Mouse (Mus musculus) myocyte (in vitro differentiated cells): ENCODE data around the gene Sypl. TPM values are rescaled to one million over a fixed set of nuclear protein-coding genes. Genes with fewer than 3 reads are reported as not detected.

Source experiments
- H3K27me3 ChIP-seq: one replicate; pipeline ENCODE4 v1.6.1; 2011; ENCODE audit not compliant: control insufficient read depth, insufficient read depth, insufficient read length
- H3K36me3 ChIP-seq: one replicate; pipeline ENCODE4 v1.6.1; 2011; ENCODE audit not compliant: control insufficient read depth, insufficient read depth
- H3K4me2 ChIP-seq: one replicate; pipeline ENCODE4 v1.6.1; 2011; ENCODE audit warnings: low read depth, control low read depth
- H3K4me3 ChIP-seq: one replicate; pipeline ENCODE4 v1.5.1; 2011; ENCODE audit warnings: mild to moderate bottlenecking, control low read depth, moderate library complexity
- H3K79me2 ChIP-seq: one replicate; pipeline ENCODE4 v1.6.1; 2011; ENCODE audit not compliant: control insufficient read depth, insufficient read depth
- H3ac ChIP-seq: one replicate; pipeline ENCODE4 v1.6.1; 2011; ENCODE audit not compliant: control insufficient read depth, insufficient read length
- CEBPB ChIP-seq: IDR thresholded peaks from 2 replicates; pipeline ENCODE4 v1.6.1; 2011; ENCODE audit warnings: mild to moderate bottlenecking, moderate library complexity; ENCODE audit not compliant: poor library complexity, insufficient read depth, severe bottlenecking
- E2F4 ChIP-seq: IDR thresholded peaks from one replicate; pipeline ENCODE4 v1.6.1; 2011; ENCODE audit warnings: mild to moderate bottlenecking, control low read depth, moderate library complexity; ENCODE audit not compliant: insufficient read depth
- MAX ChIP-seq: IDR thresholded peaks from one replicate; pipeline ENCODE4 v1.6.1; 2011; ENCODE audit warnings: low read depth, mild to moderate bottlenecking, control low read depth
- MYOD1 ChIP-seq, 3 experiments: IDR thresholded peaks; one replicate each; pipeline ENCODE4 v1.6.1; 2011; ENCODE audit warnings: control low read depth in 2 of 3, low read depth in 2 of 3, mild to moderate bottlenecking in 2 of 3, moderate library complexity in 1 of 3; ENCODE audit not compliant: insufficient read length in 2 of 3, control insufficient read depth in 1 of 3
- MYOG ChIP-seq, 3 experiments: IDR thresholded peaks; one replicate each; pipeline ENCODE4 v1.6.1; 2011; ENCODE audit warnings: control low read depth in 2 of 3, low read depth in 2 of 3, mild to moderate bottlenecking in 2 of 3; ENCODE audit not compliant: insufficient read length in 2 of 3, control insufficient read depth in 1 of 3, insufficient read depth in 1 of 3
- POLR2A ChIP-seq: IDR thresholded peaks from one replicate; pipeline ENCODE4 v1.6.1; 2011; ENCODE audit warnings: low read depth, mild to moderate bottlenecking, control low read depth, moderate library complexity; ENCODE audit not compliant: insufficient read length
- POLR2AphosphoS2 ChIP-seq: IDR thresholded peaks from one replicate; pipeline ENCODE4 v1.6.1; 2011; ENCODE audit warnings: low read depth, control low read depth; ENCODE audit not compliant: insufficient read length
- REST ChIP-seq: IDR thresholded peaks from one replicate; pipeline ENCODE4 v1.6.1; 2011; ENCODE audit warnings: mild to moderate bottlenecking, control low read depth, moderate library complexity; ENCODE audit not compliant: insufficient read depth, insufficient read length
- SRF ChIP-seq: IDR thresholded peaks from one replicate; pipeline ENCODE4 v1.6.1; 2011; ENCODE audit warnings: low read depth; ENCODE audit not compliant: control insufficient read depth, insufficient read length
- TCF12 ChIP-seq: IDR thresholded peaks from one replicate; pipeline ENCODE4 v1.6.1; 2011; ENCODE audit warnings: mild to moderate bottlenecking, control low read depth; ENCODE audit not compliant: poor library complexity, insufficient read depth, severe bottlenecking
- TCF3 ChIP-seq: IDR thresholded peaks from one replicate; pipeline ENCODE4 v1.6.1; 2011; ENCODE audit warnings: low read depth, control low read depth; ENCODE audit not compliant: insufficient read length
- USF1 ChIP-seq: IDR thresholded peaks from one replicate; pipeline ENCODE4 v1.6.1; 2011; ENCODE audit warnings: low read depth, mild to moderate bottlenecking, control low read depth, moderate library complexity
- polyA plus RNA-seq: library from polyadenylated mRNA; unstranded; fragments of >200 nt; fragmentation: generic; extraction: Trizol; gene quantifications from one replicate; pipeline ENCODE4 v1.2.1, GENCODE M21; 2012; ENCODE audit warnings: missing spikeins

The Sypl gene
- polyA plus RNA-seq, 1 experiment: 64.0 TPM

DNA sequence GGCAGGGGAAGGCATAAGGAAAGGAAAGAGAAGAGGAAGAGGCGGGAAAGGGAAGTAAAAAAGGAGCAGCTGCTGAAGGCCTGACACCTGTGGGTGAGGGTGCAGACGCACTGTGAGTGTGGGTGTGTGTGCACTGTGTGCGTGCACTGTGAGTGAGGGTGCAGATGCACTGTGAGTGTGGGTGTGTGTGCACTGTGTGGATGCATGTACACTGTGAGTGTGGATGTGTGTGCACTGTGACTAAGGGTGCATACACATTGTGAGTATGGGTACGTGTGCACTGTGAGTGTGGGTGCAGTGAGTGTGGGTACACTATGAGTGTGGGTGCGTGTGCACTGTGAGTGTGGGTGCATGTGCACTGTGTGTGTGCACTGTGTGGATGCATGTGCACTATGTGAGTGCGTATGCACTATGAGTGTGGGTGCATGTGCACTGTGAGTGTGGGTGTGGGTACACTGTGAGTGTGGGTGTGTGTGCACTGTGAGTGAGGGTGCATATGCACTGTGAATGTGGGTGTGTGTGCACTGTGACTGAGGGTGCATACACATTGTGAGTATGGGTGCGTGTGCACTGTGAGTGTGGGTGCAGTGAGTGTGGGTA, 32.1 kb upstream of the Sypl start:
- H3K4me2 ChIP-seq: no peak overlapping the region
- peak overlapping the region; percentile 20 for H3ac ChIP-seq
- H3K27me3 ChIP-seq: no peaks in the 10 kb centered on the region
- H3K4me3 ChIP-seq: no peak overlapping the region
- no peaks in the 10 kb centered on the region for H3K79me2 ChIP-seq
- no peaks in the 10 kb centered on the region for H3K36me3 ChIP-seq
- TF ChIP-seq MYOG (IDR thresholded peaks at IDR 0.05; ENCODE audit: control insufficient read depth in 1 of 3, insufficient read depth in 1 of 3, insufficient read length in 2 of 3, low read depth in 2 of 3) (peak in 1 of 3 experiments; percentile 5), SRF (no peak)

DNA sequence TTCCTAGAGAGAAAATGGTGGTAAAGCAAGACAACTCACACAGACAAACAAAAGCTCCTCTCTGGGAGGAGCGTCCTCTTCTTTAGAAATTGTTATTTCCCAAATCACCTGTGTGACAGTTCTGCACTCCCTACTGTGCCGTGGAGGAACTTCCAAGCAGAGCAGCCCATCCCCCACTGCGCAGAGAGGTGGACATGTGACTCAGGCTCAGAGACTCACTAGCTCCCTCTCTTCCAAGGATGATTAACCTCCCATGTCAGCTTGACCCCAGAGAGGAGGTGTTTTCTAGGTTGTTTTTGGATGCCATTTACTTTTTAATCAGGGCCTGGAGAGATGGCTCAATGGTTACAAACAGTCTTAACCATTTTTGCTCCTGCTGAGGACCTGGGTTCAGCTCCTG, 29.4 kb upstream of the Sypl start:
- no peak overlapping the region for H3K4me2 ChIP-seq

DNA sequence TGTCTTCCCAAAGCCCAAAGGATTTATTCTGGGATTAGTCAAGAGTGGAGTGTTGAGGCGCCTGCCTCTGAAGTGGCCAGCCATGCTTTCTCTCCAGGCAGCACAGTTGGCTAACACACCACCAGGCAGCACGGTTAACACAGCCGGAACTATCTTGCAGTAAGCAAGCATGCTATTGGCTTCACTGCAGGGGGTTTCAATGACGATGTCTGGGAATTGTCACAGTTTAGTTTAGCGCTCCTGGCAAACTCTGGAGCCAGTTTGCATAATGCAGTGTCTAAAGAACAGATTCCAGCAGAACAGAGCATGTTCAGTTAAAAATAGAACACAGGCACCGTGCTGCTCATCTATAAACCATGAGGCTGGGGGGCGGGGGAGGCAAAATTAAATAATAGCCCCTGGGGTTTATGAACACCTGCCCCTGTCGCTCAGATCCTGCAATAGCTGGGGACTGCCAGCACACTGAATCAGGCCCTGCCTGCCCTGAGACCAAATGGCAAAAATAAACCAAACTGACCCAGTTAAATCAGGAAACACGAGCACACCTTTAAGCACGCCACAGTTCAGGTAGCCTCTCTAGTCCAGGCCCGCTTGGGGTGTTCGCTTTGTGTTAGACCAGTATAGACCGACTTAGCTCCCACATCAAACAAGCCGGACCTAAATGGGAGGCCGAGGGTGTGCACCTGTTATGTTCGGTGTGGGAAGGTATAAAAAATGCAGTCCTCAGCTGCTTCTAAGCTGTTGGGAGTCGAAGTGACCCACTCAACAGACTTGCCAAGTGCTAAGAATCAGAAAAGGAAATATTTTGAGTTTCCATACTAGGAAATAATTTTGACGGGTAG, 27.1 kb upstream of the Sypl start:
- H3K36me3 ChIP-seq: no peaks in the 10 kb centered on the region
- peak overlapping the region; percentile 73 for H3K4me2 ChIP-seq
- H3K4me3 ChIP-seq: no peak overlapping the region
- H3K79me2 ChIP-seq: no peaks in the 10 kb centered on the region
- no peak overlapping the region for H3ac ChIP-seq
- no peaks in the 10 kb centered on the region for H3K27me3 ChIP-seq
- TF ChIP-seq CEBPB (0 out of 2 replicates have a peak, but pooled peaks have one; percentile 6), MYOG (IDR thresholded peaks at IDR 0.05; ENCODE audit: control insufficient read depth in 1 of 3, insufficient read depth in 1 of 3, insufficient read length in 2 of 3, low read depth in 2 of 3) (peak in 2 of 3 experiments; percentile 39 to 69), SRF (no peak), POLR2AphosphoS2 (no peak), E2F4 (no peak), TCF3 (peak; percentile 53), USF1 (no peak), MYOD1 (IDR thresholded peaks at IDR 0.05; ENCODE audit: control insufficient read depth in 1 of 3, insufficient read length in 2 of 3, low read depth in 2 of 3) (peak; percentile 94 to 96 (median 94)), TCF12 (peak; percentile 86), POLR2A (no peak), MAX (no peak), REST (no peak)

More for the DNA sequence above, 29.4 kb upstream of the Sypl start:
- no peak overlapping the region for H3K4me3 ChIP-seq
- H3K27me3 ChIP-seq: no peaks in the 10 kb centered on the region
- TF ChIP-seq MAX (no peak), SRF (no peak), REST (no peak), TCF12 (no peak), CEBPB (no peak)
- no peaks in the 10 kb centered on the region for H3K36me3 ChIP-seq
- no peak overlapping the region for H3ac ChIP-seq
- H3K79me2 ChIP-seq: no peaks in the 10 kb centered on the region

DNA sequence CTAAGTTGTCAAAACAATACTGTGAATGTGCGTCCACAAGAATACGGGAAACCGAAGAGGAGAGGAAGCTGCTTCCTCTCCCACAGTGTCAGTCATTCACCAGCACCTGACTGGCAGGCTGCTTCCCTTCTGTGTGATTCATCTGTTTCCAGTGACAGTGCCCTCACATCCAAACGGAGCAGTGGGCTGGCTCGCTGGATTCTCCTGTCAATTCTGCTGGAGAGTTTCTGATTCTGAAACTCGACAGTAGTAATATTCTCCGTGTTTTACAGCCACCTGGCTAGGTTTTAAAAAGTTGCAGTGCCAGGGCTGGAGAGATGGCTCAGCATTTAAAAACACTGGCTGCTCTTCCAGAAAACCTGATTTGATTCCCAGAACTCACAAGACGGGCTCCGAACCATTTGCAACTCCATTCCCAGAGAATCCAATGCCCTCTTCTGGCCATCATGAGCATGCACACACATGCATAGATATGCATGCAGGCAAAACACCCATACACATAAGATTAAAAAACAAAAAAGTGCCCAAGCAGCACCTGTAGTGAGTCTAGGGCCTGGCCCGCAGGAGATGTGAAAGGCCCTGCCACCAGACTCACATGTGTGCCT, 26.4 kb upstream of the Sypl start:
- no peak overlapping the region for H3K4me3 ChIP-seq
- H3ac ChIP-seq: no peak overlapping the region
- peak overlapping the region; percentile 73 for H3K4me2 ChIP-seq
- TF ChIP-seq CEBPB: no peak
- TF ChIP-seq MYOG (IDR thresholded peaks at IDR 0.05; ENCODE audit: control insufficient read depth in 1 of 3, insufficient read depth in 1 of 3, insufficient read length in 2 of 3, low read depth in 2 of 3): no peak
- peak in 1 of 3 experiments; percentile 48 for TF ChIP-seq MYOD1 (IDR thresholded peaks at IDR 0.05; ENCODE audit: control insufficient read depth in 1 of 3, insufficient read length in 2 of 3, low read depth in 2 of 3)
- TF ChIP-seq TCF3: no peak
- TF ChIP-seq POLR2A: no peak
- no peak for TF ChIP-seq USF1
- TF ChIP-seq E2F4: no peak
- no peak for TF ChIP-seq POLR2AphosphoS2
- no peaks in the 10 kb centered on the region for H3K27me3 ChIP-seq
- no peaks in the 10 kb centered on the region for H3K79me2 ChIP-seq
- no peaks in the 10 kb centered on the region for H3K36me3 ChIP-seq

DNA sequence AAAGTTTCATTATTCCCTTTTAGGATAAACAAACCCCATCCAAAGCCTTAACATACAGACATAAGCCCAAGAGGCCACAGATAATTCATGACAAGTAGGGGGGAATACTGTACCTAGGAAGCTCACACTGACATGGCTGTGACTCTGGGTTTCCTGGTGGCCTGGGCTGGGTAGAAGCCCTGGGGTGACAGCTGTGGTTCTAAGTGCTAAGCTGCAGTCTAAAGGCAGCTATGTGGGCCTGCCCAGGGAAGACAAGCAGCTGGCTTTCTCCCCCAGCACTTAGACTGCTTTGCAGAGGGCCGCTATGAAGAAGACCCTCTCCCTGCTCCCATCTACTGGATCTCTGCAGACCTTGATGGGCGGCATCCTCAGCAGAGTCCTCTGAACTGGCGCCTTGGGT, 25.5 kb upstream of the Sypl start:
- TF ChIP-seq REST (no peak), MYOG (IDR thresholded peaks at IDR 0.05; ENCODE audit: control insufficient read depth in 1 of 3, insufficient read depth in 1 of 3, insufficient read length in 2 of 3, low read depth in 2 of 3) (peak; percentile 43 to 83 (median 81)), POLR2A (no peak), POLR2AphosphoS2 (no peak), USF1 (no peak), CEBPB (no peak), TCF12 (no peak), E2F4 (no peak), TCF3 (no peak), SRF (no peak), MYOD1 (IDR thresholded peaks at IDR 0.05; ENCODE audit: control insufficient read depth in 1 of 3, insufficient read length in 2 of 3, low read depth in 2 of 3) (peak; percentile 19 to 75 (median 50)), MAX (no peak)
- Histone ChIP-seq H3K27me3 (no peaks in the 10 kb centered on the region), H3K4me3 (no peak overlapping the region), H3K79me2 (no peaks in the 10 kb centered on the region), H3K36me3 (no peaks in the 10 kb centered on the region), H3K4me2 (no peak overlapping the region), H3ac (no peak overlapping the region)
